Mouse (Mus musculus): ENCODE data around the gene Srsf9. TPM values are rescaled to one million over a fixed set of nuclear protein-coding genes. Genes with fewer than 3 reads are reported as not detected.

The Srsf9 gene
- total and polyA plus RNA-seq, 3 experiments: 80.0 to 170 TPM; not detected in 1

GRCm38 (mm10) chr5:115284735-115285134, 42.2 kb upstream of the Srsf9 start:
- Histone ChIP-seq H3K9ac (ENCODE audit: control insufficient read depth, low read depth, low read length, poor library complexity, severe bottlenecking) (no peak overlapping the region), H3K4me1 (ENCODE audit: control insufficient read depth in 1 of 2, insufficient read depth in 2 of 2, low read length in 2 of 2) (0 out of 4 replicates have a peak, but pooled peaks cover 0 to 4% of the 10 kb centered on the region in 2 experiments), H3K27me3 (ENCODE audit: control insufficient read depth in 1 of 2, insufficient read depth in 2 of 2, low read length in 2 of 2) (no peaks in the 10 kb centered on the region), H3K4me3 (ENCODE audit: control insufficient read depth in 1 of 2, insufficient read depth in 1 of 2, low read depth in 2 of 2, low read length in 2 of 2) (no peak overlapping the region), H3K9me3 (replicated peaks; ENCODE audit: insufficient read depth, low read length) (no peaks in the 10 kb centered on the region), H3K79me2 (ENCODE audit: control insufficient read depth, insufficient read depth, low read length, poor library complexity) (peaks cover 22% of the 10 kb centered on the region), H3K36me3 (ENCODE audit: control insufficient read depth in 1 of 2, insufficient read depth in 2 of 2, low read length in 2 of 2) (peaks cover 5 to 14% of the 10 kb centered on the region in 2 experiments), H3K27ac (ENCODE audit: control insufficient read depth, low read depth, low read length) (no peak overlapping the region)
- DNase-seq (ENCODE audit: low read depth, low spot score): peak; percentile 52
- TF ChIP-seq MAX (IDR thresholded peaks at IDR 0.05; ENCODE audit: low read length) (no peak), SMC3 (IDR thresholded peaks at IDR 0.05; ENCODE audit: low read depth, low read length) (peak; percentile 57), GATA1 (IDR thresholded peaks at IDR 0.05; ENCODE audit: low read depth, low read length) (no peak), RAD21 (IDR thresholded peaks at IDR 0.05; ENCODE audit: low read depth, low read length) (peak; percentile 47), ETS1 (IDR thresholded peaks at IDR 0.05; ENCODE audit: low read depth, low read length) (no peak), JUND (IDR thresholded peaks at IDR 0.05; ENCODE audit: low read depth, low read length) (no peak), TAL1 (IDR thresholded peaks at IDR 0.05; ENCODE audit: low read length) (no peak), CHD1 (IDR thresholded peaks at IDR 0.05; ENCODE audit: low read depth, low read length) (no peak), EP300 (IDR thresholded peaks at IDR 0.05; ENCODE audit: low read depth in 1 of 2, low read length in 2 of 2) (no peak), ZC3H11A (IDR thresholded peaks at IDR 0.05; ENCODE audit: low read depth, low read length) (peak; percentile 43; the same call in 1 of the 2 replicates), MAZ (IDR thresholded peaks at IDR 0.05; ENCODE audit: low read depth, low read length) (no peak), MEF2A (IDR thresholded peaks at IDR 0.05; ENCODE audit: extremely low read depth, insufficient replicate concordance, low read depth, low read length, poor library complexity, severe bottlenecking) (no peak), TBP (IDR thresholded peaks at IDR 0.05; ENCODE audit: low read depth, low read length) (no peak), CTCF (IDR thresholded peaks at IDR 0.05 in 2 of 3, conservative IDR thresholded peaks at IDR 0.05 in 1 of 3; ENCODE audit: control insufficient read depth in 1 of 3, insufficient read depth in 1 of 3, low read depth in 2 of 3, low read length in 3 of 3, poor library complexity in 1 of 3, severe bottlenecking in 1 of 3) (peak; percentile 19 to 49 (median 40); a peak in 4 of 6 replicates), BHLHE40 (IDR thresholded peaks at IDR 0.05; ENCODE audit: borderline replicate concordance, low read depth, low read length) (no peak), POLR2A (IDR thresholded peaks at IDR 0.05; ENCODE audit: control insufficient read depth in 1 of 2, insufficient read depth in 1 of 2, low read depth in 1 of 2, low read length in 2 of 2, poor library complexity in 1 of 2) (no peak), CHD2 (IDR thresholded peaks at IDR 0.05; ENCODE audit: low read length) (no peak), USF2 (IDR thresholded peaks at IDR 0.05; ENCODE audit: borderline replicate concordance in 1 of 2, insufficient read depth in 1 of 2, low read depth in 1 of 2, low read length in 2 of 2) (no peak)

- no peaks in the 10 kb centered on the region for H3K27me3 ChIP-seq (ENCODE audit: control insufficient read depth in 1 of 2, insufficient read depth in 2 of 2, low read length in 2 of 2)
- H3K9ac ChIP-seq (ENCODE audit: control insufficient read depth, low read depth, low read length, poor library complexity, severe bottlenecking): no peak overlapping the region
- no peak overlapping the region for H3K4me3 ChIP-seq (ENCODE audit: control insufficient read depth in 1 of 2, insufficient read depth in 1 of 2, low read depth in 2 of 2, low read length in 2 of 2)
- peaks cover 0 to 12% of the 10 kb centered on the region in 2 experiments; a peak in 2 of 4 replicates for H3K4me1 ChIP-seq (ENCODE audit: control insufficient read depth in 1 of 2, insufficient read depth in 2 of 2, low read length in 2 of 2)
- no peak overlapping the region for H3K27ac ChIP-seq (ENCODE audit: control insufficient read depth, low read depth, low read length)
- H3K9me3 ChIP-seq (replicated peaks; ENCODE audit: insufficient read depth, low read length): no peaks in the 10 kb centered on the region
- H3K79me2 ChIP-seq (ENCODE audit: control insufficient read depth, insufficient read depth, low read length, poor library complexity): peaks cover 5% of the 10 kb centered on the region
- TF ChIP-seq E2F4 (IDR thresholded peaks at IDR 0.05; ENCODE audit: borderline replicate concordance, low read depth, low read length) (no peak), POLR2AphosphoS5 (IDR thresholded peaks at IDR 0.05; ENCODE audit: borderline replicate concordance, low read depth, low read length) (no peak), USF1 (IDR thresholded peaks at IDR 0.05; ENCODE audit: low read depth, low read length) (no peak), RCOR1 (IDR thresholded peaks at IDR 0.05; ENCODE audit: low read depth, low read length) (no peak), HCFC1 (IDR thresholded peaks at IDR 0.05; ENCODE audit: low read depth, low read length) (no peak), CTCF (IDR thresholded peaks at IDR 0.05 in 2 of 3, conservative IDR thresholded peaks at IDR 0.05 in 1 of 3; ENCODE audit: control insufficient read depth in 1 of 3, insufficient read depth in 1 of 3, low read depth in 2 of 3, low read length in 3 of 3, poor library complexity in 1 of 3, severe bottlenecking in 1 of 3) (peak; percentile 39 to 64 (median 52)), ETS1 (IDR thresholded peaks at IDR 0.05; ENCODE audit: low read depth, low read length) (no peak), TCF12 (IDR thresholded peaks at IDR 0.05; ENCODE audit: low read depth, low read length) (no peak), MYC (IDR thresholded peaks at IDR 0.05; ENCODE audit: low read depth, low read length) (no peak), MYB (IDR thresholded peaks at IDR 0.05; ENCODE audit: low read depth, low read length) (no peak), ZMIZ1 (IDR thresholded peaks at IDR 0.05; ENCODE audit: low read depth, low read length) (no peak), RAD21 (IDR thresholded peaks at IDR 0.05; ENCODE audit: low read depth, low read length) (peak; percentile 30), MXI1 (IDR thresholded peaks at IDR 0.05; ENCODE audit: low read depth, low read length) (no peak), NELFE (IDR thresholded peaks at IDR 0.05; ENCODE audit: low read depth, low read length) (no peak)
- H3K36me3 ChIP-seq (ENCODE audit: control insufficient read depth in 1 of 2, insufficient read depth in 2 of 2, low read length in 2 of 2): peaks cover 15 to 16% of the 10 kb centered on the region in 2 experiments
- DNase-seq (ENCODE audit: low read depth, low spot score): peak; percentile 49
Measured at GRCm38 (mm10) chr5:115294173-115294572, 32.8 kb upstream of the Srsf9 start.
